Mouse (Mus musculus) spleen, postnatal 14 days (tissue): Measurements from ENCODE around the gene Nfs1.
"Not testable (repeated sequence)": the region's sequence is repeated elsewhere in the genome, so short reads cannot be mapped to it uniquely, and the experiment has no call there.

Source experiments
- DNase-seq, 2 experiments: peaks; one replicate each; pipeline ENCODE4 v3.0.0; 2021 to 2022; ENCODE audit warnings: low spot score in 2 of 2

Gene Nfs1

DNA sequence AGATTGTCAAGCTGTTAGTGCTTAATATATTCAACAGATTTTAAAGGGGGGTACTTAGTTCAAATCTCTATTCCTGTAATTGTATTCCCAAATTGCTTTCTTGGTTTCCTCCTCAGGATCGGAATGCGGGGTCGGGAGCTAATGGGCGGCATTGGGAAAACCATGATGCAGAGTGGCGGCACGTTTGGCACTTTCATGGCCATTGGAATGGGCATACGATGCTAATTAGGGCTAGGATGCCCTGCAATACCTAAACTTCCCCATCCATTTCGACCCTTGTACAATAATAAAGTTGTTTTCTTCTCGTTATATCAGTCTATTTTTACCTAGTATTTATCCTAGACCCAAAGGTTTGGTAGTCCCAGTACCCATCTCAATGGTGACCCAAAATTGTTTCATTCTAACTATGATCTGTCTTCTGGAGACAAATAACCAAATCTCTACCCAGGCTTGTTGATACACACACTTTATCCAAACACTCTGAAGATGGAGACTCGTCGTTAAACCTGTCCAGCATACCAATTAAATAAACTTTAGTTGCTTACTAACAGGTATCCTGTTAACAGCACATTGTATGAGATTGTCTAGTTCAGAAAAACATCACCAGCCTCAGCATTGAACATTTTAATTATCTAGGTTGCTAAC, 1.6 kb upstream of the Nfs1 start:
- DNase-seq: no peak

GRCm38 (mm10) chr2:156143367-156143766, 619 bp downstream of the Nfs1 start:
- peak in 1 of 2 experiments; percentile 9 for DNase-seq

- no peak for DNase-seq
Measured at GRCm38 (mm10) chr2:156142820-156143219, 1.2 kb downstream of the Nfs1 start.

GRCm38 (mm10) chr2:156135695-156136094, 8.3 kb downstream of the Nfs1 start:
- no peak for DNase-seq

DNA sequence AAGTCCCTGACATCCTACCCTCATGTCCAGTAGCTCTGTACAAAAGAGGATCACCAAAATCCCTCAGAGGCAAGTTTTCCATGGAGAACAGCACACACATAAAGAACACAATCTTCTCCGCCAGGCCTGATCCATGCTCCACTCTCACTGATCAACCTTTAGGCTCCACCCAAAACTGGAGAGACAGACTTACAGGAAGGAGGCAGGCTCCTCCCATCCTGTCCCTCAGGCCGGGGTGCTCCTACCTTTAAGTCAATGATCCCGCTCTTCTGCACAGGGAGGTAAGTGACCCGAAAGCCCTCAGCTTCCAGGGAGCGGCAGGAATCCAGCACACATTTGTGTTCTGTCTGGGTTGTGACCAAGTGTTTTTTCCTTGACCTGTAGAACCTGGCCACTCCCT, 9.8 kb downstream of the Nfs1 start:
- no peak for DNase-seq

DNA sequence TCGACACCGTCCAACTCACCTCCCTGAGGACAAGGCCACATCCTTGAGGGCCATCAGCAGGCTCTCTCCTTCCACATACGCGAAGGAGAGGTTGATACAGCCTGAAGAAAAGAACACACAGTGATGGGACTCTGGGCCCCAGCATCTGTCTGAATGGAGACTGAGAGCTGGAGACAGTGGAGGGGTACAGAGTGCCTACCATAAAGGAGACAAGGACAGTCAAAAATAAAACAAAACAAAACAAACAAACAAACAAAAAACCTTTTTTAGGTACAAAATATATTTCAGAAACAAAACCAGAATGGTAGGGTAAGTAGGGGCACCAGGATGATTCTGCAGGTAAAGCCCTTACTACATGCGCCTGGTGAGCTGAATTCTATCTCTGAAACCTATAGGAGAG, 17.0 kb downstream of the Nfs1 start, which contains the start of gene Gm28036:
Gene Gm28036 (minus strand): TSS at position 101 of the 400 bp plus-strand sequence.
- no peak for DNase-seq

GRCm38 (mm10) chr2:156123731-156124130, 20.3 kb downstream of the Nfs1 start:
- DNase-seq: no peak

DNA sequence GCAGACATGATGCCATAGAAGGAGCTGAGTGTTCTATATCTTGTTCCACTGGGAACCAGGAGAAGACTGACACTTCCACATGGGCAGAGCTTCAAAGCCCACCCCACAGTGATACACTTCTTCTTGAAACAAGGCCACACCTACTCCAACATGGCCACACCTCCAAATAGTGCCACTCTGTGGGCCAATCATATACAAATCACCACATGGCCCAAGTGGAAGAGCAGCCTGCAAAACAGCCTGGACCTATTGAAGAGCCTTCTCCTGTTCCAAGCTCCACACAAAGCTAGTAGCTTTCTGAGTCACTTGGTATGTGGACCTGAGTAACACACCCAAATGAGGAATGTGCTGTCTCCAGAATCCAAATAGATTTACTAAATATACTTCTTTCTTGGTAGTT, 24.4 kb downstream of the Nfs1 start:
- no peak for DNase-seq

- DNase-seq: not testable (repeated sequence)
Measured at GRCm38 (mm10) chr2:156112080-156112423, 31.9 kb downstream of the Nfs1 start.

GRCm38 (mm10) chr2:156111358-156112079, 32.5 kb downstream of the Nfs1 start, which contains the start of the genes Cpne1 and Rbm12:
Gene Cpne1, minus strand, starts transcription at chr2:156111965.
Gene Rbm12, minus strand, starts transcription at chr2:156111978.
- DNase-seq: peak; percentile 84 to 89

DNA sequence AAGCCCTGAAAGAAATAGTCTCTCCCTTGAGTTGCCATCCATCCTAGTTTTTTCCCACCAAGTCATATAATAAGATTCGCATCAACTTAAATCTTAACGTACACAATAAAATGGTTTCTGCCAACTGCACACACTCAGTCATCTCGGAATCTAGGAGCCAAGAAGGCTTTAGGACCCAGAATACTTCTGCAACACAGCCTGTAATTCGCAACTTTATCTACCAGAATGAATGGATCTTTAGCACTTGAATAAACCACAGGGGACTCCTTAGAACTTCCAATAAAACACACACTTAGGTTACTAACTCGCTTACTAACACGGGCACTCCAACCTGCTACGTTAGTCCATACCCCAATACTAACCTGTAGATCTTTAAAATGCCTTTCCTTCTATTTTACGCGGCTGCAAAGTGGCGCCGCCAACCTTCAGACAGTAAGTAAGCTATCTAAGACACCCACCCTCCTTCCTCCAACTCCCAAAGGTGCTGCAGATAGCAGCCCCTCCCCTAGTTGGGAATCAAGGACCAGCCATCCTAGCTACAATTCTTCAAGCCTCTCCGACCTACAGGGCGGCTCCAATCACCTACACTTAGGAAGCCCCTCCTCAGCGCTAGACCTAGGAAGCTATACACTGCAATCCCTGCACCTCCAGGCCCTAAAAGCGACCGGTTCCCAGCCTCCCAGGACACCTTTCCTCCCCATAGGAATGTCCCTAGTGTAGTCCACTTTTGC, 33.2 kb downstream of the Nfs1 start:
- no peak for DNase-seq

DNA sequence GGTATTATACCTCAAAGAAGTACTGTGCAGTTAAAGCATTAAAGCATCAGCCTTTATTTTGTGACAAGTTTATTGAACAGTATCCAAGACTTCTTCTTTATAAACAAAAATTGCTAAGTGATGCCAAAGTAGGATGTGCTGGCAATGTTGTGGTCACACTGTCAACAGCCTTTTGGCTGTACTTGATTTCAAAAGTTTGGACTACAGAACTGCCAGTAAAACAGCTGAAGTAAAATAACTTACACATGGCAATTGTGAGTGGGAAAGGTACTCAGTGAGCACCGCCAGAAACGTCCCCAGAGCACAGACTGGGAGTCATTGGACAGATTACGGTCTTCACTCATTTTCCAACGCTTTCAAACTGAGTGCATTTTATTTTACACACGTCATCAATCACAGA, 52.1 kb downstream of the Nfs1 start:
- DNase-seq: no peak

DNA sequence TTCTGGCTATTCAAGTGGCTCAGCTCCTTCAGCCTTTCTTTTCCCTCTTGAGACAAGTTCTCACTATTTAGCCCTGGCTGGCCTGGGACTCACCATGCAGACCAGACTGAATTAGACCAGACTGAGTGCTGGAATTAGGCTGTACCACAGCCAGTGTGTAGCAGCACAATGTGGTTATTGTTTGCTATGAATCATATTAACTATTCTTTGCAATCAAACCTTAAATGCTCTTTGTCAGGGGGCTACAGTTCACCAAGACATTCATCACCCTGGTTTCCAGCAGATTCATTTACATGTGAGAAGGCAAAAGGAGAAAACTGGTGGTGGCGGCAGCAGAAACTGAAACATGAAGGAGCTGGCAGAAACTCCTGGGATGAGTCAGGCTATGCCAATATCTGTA, 54.2 kb downstream of the Nfs1 start:
- DNase-seq: no peak

- DNase-seq: no peak
Measured at GRCm38 (mm10) chr2:156087391-156088110, 56.4 kb downstream of the Nfs1 start.

- DNase-seq: no peak
Measured at GRCm38 (mm10) chr2:156084541-156084940, 59.4 kb downstream of the Nfs1 start.

GRCm38 (mm10) chr2:156080391-156080790, 63.6 kb downstream of the Nfs1 start:
- DNase-seq: no peak

- no peak for DNase-seq
Measured at GRCm38 (mm10) chr2:156079674-156080073, 64.3 kb downstream of the Nfs1 start.

- DNase-seq: no peak
Measured at GRCm38 (mm10) chr2:156079183-156079560, 64.8 kb downstream of the Nfs1 start.

DNA sequence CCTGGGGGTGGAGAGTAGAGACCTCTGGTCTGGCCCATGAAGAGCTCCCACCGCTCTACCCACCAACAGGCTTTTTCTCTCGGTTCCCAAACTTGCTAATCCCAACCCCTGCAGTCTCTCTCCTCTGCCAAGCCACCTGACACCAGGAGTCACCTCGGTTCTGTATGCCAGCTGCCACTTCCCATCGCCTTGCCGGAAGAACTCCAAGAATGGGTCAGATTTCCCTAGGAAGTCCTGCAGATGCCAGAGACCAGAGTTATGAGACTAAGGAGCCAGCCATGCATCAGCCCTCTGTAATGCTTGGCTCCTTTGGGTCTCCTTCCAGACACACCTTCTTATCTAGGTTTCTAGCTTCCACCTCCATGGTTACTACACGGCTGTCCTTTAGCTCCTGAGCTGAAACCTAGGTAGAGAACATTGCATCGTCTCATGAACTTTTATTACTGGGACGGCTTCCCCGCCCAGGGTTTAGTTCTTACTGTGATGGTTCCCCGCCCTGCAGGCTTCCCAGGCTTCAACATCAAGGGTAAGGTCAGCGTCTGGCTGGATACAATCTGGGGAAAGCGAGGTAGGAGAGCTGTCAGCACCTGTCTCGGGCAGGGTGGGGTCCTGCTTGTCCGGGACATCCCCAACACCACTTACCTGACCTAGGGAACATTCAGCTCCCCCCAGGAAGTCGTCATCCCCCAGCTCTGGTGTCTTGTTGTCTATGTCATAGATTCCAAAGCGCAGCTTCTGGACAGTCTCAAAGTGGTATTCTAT, 65.4 kb downstream of the Nfs1 start:
- no peak for DNase-seq

GRCm38 (mm10) chr2:156077461-156077860, 66.5 kb downstream of the Nfs1 start:
- DNase-seq: no peak

DNA sequence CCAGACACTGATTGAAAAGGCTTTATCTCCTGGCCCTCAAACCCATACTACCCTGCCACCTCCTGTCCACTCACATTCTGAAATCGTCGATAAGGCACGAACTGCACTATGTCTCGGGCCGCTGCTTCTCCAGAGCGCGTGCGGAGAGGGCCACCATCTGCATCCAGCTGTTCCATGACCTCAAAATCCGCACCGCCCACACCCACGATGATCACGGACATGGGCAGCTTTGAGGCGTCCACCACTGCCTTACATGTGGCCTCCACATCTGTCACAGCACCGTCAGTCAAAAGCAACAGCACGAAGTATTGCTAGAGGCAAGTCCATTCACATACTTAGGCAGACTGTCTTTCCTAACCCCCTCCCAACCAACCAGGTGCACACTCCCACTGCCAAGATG, 70.3 kb downstream of the Nfs1 start:
- DNase-seq: no peak
